Mouse (Mus musculus) hindlimb bud, embryonic 11.5 days (tissue): ENCODE results near the gene Arhgap4.
A peak's percentile ranks its signal among the peaks of the same experiment; 100 is the strongest.

Experiments used
- DNase-seq: peaks from one replicate; pipeline ENCODE4 v3.0.0-alpha.2; 2012; ENCODE audit warnings: low read depth, low spot score; ENCODE audit errors: extremely low spot score

Arhgap4 gene

DNA sequence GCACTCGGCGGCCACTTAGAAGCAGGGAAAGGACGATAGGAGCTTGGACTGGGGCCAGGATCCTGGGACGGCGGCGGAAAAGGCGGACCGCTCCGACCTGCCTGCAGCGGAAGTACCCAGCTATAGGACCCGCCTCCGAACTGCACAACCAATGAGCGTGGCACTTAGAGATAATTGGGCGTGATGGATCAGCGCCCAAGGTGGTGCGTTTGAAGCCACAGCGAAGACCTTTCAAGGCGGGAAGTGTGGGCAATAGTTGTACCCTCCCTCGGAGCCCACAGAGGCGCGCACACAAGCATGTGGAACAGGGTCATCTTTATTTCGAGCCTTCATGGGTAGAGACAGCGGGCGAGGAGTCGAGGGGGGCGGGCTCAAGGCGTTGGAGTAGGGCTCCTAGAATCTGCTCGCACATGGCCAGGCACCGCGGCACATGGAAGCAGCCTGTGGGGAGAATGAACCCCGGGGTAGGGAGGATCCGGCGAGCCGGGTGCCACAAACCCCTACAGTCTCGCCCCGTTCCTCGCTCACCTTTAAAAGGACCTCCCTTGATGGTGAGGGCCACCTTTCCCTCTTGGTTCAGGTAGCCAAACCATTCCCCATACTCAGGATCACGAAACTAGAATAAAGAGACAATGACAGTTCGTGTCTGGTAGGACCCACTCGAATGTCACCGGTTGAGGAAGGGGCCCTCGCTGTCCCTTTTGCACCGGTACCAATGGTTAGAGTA, at the start of gene Arhgap4, which contains the start of gene Naa10:
Gene Arhgap4, minus strand, starts transcription at position 48 of the 727 bp plus-strand sequence.
Gene Naa10, minus strand, starts transcription at position 122 of the 727 bp plus-strand sequence.
- peak; percentile 26 for DNase-seq

DNA sequence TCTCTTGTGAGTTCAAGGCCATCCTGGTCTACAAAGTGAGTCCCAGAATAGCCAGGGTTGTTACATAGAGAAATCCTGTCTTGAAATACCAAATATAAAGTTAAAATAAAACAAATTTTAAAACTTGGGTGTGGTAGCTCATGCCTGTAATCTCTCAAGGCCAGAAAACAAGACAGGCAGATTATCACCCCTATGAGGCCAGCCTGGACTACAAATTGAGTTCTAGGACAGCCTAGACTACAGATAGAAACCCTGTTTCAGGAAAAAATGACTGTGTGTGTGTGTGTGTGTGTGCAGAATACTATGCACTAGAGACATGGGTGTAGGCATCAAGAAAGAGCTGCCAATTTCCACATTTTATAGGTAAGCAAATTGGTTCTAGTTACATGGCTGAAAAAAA, 49.1 kb upstream of the Arhgap4 start:
- no peak for DNase-seq

DNA sequence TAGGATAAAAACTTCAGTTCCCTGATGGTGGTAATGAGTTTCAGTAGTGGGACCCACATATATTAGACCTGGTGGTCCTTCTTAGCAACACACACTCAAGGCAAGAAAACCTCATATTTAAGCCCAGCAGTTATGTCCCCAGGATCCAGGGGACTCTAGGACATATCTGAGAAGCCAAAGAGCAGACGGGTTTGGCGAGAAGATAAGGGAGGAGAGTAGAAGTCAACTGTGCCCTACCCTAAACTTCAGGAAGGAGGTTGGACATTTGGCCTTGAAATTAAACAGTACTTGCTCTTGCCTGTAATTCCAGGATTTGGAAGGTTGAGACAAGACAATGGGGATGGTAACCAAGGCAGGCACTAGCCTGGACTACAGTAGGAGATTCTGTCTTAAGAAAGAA, 48.1 kb upstream of the Arhgap4 start:
- DNase-seq = no peak

DNA sequence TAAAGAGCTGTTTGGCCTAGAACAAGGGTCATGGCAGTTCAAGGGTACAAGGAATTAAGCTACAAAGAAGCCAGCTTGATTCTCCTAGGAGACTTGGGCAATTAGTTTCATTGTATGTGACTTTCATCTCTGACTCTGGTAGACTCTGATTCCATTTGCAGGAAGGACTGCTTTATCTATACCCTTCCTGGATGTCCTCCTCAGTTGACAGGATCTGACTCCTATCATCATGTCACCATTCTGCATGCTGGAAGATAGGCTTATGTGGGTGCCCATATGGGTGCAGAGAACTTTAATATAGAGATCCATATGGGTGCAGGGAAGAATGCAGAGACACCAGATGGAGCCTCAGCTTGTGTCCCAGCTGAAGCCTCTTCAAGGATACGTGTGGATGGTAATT, 47.5 kb upstream of the Arhgap4 start:
- DNase-seq = no peak

DNA sequence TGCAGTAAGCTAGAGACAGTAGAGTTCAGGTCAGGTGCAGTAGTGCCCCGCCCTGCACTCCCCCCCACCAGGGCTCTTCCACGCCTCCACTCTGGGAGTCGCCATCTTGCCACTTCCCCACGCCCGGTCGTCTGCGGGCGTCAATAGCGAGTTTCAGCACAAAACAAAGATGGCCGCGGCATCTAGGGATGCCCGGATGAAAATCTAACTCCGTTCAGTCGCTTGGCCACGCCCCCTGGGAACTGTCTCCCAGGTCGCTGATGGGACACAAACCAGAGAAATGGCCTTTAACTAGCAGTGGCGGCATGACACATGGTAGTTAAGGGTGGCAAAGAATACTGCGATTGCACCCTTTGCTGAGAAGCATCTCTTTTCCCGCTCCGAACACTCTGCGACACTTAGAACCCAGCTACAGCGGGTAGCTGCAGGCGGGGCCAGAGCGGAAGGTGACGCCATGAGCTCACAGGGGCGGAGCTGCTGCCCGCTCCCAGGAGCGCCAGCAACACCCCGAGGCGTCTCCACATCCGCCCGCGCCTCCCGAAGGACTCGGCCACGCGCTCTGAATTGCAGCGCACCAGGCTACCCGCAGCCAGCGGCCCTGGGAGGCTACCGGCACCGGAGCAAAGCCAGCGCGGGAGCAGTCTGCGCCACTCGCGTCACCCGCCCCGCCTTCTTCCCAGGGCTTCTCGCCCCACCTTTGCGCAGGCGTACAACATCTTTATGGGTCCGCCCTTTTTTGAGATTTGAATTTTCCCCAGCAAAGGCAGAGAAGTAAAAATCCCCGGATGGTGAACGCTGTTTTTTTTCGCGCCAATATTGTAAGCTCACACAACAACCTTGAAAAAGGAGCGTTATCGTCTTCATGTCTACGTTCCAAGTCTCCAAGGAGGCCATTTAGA, 45.8 kb upstream of the Arhgap4 start:
- peak; percentile 70 for DNase-seq

DNA sequence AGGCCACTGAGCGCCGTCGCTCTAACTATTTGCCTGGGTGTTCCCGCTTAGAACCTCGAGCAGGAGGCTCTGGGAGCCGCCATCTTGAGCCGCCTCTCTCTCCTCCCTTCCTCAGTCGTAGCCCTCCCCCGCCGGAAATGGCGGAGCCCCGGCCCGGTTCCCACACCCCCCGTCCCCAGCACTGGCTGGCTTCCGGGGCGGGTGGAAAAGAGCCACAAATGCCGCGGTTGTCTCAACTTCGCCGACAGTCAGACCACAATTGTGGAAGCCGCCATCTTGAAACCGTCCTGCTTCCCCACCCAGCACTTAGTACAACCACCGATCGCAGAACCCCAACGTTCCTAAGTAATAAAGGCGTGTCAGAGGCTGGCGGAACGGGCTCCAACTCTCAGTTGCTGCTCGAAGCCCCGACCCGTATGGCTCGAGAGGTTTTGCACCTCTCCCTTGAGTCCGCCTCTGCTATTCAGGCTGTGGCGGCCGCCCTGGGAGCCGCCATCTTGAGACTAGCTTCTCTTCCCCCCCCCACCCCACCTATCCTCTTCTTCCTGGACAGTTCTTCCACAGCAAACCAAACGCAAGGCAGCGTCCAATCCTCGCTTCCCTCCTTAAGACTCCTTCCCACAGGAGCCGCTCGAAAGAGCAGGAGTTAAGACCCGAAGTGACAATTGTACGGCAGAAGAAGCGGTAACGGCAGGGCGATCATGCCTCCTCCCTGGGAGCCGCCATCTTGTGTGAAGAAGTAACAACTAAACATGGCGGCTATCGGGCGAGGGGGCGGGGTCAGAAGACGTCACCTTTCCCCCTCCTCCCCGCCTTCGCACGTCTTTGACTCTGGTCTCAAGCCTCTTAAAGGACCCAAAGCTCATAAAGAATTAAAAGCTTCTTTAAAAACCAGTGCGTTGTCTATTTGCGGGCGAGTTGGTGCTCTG, 44.8 kb upstream of the Arhgap4 start, which contains the start of gene Hcfc1:
Gene Hcfc1, minus strand, starts transcription at position 110 of the 929 bp plus-strand sequence.
- peak; percentile 52 for DNase-seq

DNA sequence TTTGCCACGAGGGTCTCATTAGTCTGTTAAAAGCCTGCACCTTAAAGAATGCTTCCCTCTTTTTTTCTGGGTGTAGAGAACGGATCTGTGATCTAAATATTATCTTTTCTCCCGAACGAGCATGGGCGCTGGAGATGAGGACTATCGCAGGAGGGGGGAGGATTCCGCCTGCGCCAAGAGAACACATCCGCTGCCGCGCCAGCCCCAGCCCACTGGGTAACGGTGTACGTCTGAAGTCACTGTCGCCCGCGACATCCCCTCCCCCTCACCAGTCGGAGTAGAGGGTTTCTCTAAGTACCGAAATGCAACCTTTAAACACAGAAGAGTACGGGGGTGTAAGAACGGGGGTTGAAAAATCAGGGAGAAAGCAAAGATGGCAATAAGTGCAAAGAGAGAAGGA, 43.6 kb upstream of the Arhgap4 start:
- no peak for DNase-seq

DNA sequence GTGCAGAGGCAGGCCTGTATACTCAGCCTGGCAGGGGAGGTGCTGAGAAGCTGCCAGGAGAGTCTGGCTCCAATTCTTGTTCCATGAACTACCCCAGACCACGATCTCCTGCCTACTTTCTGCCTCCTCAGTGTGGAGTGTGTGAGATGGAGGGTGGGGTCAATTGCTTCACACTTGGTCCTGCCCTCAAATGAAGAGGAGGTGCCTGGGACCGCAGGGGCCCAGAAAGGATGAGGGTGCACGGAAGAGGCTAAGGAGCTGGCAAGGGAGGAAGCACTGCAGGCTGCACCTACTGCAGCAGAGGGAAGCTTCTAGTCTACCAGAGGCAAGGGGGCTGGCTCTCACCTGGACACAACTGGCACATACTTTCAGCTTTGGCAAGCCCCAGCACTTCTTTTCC, 42.7 kb upstream of the Arhgap4 start:
- no peak for DNase-seq

DNA sequence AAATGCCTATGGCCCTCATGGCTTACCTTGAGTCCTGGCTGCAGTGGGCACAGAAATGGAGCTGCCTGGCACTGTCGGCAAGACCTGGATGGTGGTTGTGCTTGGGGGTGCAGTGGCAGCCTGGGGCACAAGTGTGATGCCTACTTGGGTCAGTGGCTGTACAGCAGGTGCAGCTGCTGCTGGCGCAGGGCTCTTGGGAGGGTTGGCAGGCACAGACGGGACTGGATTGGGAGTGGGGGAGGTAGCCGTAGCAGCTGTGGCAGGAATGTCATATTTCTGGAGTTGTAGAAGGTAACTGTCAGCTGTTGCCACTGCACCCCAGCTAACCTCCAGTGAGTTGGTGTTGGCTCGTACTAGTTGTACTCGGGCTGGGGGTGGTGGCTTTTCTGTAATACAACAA, 33.3 kb upstream of the Arhgap4 start:
- no peak for DNase-seq

DNA sequence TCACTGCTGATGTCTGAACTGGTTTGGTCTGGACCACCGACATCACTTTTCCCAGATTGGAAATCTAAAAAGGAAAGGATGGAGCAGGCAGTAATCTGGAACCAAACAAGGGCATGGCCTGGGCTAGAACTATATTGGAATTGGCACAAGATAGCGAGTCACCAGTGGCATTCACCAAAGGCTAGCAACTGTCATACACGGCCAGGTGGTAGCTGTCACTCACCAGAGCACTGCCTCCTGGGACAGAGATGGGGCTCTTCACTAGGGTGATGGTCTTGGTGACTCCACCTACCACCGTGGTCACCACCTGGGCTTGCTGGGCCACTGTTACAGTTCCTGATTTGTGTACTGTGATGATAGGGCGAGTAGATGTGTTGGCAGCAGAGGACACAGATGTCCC, 30.9 kb upstream of the Arhgap4 start:
- no peak for DNase-seq

DNA sequence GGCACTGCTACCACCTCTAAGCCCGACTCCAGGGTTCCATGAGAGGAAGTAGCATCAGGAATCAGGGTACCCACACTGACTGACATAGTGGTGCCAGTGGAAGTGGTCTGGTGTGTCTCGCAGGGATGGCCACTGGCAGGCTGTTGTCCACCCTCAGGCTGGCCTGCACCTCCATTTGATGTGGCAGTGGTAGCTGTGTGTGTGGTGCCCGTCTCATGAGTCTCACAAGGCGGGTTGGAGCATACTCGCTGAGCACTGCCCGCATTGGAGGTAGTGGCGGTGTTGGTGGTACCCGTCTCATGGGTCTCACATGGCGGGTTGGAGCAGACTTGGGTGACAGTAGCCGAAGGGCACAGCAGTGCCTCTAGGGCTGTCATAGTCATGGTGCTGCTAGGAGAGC, 27.7 kb upstream of the Arhgap4 start:
- DNase-seq = no peak

DNA sequence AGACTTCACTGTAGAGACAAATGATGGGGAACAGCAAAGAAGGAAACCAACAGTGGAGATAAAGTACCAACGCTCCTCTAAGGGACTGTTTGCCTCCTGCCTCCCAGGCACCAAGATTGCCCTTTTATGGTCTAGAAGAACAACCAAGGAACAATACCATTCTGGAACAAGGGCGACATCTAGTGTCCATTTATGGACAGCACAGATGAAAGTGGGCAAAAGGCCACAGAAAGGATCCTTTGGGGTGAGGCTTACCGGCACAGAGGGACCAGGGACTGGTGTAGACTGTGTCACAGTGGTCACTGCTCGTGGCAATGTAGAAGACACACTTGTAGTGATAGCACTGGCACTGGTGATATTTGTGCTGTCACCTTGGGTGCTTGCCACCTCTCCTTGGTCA, 27.0 kb upstream of the Arhgap4 start:
- DNase-seq = peak; percentile 39

DNA sequence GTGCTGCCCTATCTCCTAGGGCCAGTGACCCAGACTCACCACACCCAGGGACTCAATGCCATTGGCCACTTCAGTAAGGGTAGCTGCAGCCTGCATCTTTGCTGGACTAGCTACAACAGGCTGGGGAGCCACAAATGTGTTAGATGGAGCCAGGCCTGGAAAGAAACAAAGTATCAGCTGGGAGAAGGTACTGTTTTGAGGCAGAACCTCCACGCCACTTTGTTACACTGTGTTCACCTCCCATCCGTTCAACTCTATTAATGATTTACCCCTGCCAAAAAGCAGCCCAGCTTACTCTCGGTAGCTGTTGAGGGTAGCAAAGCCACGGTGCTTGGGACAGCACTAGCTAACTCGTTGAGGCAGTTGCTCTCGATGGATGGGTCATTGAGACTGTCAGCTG, 25.2 kb upstream of the Arhgap4 start:
- no peak for DNase-seq

DNA sequence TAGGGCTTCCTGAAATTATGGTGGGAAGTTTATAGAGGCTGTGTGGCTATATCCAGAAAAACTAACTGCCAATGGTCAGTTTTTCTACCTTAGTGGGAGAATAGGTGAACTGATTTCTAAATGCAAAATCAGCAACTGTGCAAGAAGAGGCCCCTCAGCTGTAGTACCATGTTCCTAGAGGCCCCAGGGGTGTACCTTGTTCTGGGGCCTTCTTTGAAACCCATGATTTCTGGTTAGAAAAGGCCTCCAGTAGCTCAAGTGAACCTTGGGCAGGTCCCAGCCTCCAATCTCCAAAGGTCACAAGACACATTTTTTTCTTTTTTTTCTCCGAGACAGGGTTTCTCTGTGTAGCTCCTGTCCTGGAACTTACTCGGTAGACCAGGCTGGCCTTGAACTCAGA, 20.6 kb upstream of the Arhgap4 start:
- no peak for DNase-seq

DNA sequence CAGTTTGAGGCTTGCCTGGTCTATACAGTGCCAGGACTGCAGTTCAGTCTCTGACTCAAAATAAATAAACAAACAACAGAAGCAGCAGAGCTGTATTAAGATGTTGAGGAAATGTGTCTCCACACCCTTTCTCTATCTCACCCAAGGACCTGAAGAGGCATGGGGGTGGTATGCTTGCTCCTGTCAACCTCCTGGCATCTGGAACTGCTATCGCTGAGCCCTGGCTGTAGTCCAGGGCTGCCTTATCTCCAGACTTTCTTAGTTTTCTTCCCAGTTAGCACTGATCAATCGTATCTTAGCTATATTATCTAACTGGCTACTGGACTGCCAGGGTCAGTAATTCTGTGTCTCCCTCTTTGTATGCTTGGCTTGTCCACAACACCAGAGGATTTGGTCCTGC, 20.2 kb upstream of the Arhgap4 start:
- no peak for DNase-seq

DNA sequence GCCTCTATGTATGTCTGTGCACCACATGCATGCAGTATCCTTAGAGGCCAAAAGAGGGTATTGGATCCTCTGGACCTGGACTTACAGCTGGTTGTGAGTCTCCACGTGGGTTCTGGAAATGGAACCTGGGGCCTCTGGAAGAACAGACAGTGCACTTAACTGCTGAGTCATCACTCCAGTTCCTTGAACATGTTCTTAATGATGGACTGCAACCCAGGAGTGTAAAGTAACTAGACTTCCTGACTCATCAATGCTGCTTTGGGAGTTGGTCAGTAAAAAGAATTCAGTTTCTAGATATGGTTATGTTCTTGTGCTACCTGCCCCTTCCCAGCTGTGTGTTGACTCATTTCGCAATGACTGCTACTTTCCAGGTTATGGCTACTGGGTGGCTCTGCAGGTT, 10.2 kb upstream of the Arhgap4 start:
- DNase-seq = no peak

DNA sequence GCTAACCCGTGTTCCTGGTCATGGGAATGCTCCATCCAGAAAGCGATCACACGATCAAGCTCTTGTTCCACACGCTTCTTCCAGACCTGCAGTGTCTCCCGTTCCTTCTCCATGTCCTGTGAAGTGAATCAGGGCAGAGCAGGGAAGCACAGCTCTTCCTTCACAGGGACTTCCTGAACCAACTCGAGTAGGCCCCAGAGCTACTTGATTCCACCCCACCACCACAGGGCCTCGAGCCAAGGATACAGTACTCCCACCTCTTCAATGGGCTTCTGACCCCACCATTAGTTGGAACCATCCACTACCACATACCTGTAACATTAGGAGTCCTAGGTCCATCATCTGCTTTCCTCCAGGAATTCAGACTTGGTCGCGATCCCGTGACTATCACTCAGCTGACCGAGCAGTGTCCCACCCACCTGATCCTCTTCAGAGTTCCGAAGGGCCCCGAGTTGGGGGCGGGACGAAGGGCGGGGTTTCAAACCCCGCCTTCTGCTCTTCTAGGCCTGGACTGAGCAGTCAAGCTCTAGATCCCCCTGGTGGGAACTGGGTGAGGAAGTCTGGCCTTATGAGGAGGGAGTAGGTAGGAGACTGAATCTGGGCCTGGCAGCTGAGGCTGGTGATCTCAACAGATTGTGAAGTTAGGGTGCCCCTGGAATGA, 8.9 kb upstream of the Arhgap4 start, which contains the start of gene Renbp:
Gene Renbp, minus strand, starts transcription at position 449 of the 661 bp plus-strand sequence.
- no peak for DNase-seq

DNA sequence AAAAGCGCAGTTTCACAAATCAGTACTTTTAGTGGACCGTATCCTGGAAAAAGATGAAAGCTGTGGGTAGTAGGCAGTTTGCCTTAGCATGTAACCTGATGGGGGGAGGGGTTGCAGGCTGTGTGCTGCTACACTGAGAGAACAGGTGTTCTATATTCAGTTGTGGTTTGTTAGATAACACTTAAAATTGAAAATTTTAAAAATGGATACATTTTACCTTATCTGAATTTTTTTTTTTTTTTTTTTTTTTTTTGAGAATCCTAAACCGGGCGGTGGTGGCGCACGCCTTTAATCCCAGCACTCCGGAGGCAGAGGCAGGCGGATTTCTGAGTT, 846 bp upstream of the Arhgap4 start:
- DNase-seq = no peak

DNA sequence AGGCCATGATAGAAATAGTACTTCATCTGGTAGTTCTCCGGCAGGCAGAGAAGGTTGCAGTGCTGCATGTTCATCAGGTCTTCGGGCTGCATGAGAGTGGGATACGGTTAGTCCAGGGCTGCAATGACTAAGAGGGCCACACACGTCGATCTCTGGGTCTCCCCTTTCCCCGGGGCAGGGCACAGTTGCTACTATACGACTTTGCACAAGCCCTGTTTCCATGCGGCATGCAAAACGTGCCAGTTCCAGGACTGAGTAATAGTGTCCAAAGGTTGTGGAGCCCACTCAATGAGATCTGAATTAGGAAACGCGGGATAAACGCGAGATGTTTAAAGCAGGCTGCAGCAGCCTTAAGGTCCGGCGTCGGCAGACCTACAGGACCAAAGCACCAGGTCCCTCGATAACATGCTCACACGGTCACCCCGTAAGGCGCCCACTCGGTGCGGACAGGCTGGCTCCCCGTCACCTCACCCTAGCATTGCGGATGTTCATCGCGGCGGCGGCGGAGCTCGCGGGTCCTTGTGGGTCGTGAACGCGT, 316 bp downstream of the Arhgap4 start:
- no peak for DNase-seq

DNA sequence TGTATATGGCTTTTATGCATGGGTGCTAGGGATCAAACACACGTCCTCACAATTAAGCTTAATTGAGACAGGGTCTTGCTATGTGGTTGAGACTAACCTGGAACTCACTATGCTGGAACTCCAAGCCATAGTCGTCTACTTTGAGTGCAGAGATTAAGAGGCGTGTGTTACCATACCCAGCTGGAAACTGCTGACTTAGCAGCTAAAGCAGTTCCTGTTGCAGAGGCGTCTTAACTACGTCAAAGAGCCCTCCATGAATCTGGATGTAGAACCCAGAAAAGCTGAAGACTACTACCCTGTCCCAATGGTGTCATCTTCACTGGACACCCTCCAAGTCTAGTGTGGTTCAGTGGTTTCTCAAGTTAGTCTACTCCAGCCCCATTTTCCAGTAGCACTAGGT, 3.0 kb downstream of the Arhgap4 start:
- DNase-seq = no peak
